Mouse (Mus musculus): Measurements from ENCODE around the gene Zzef1.
"Not testable (repeated sequence)": the region's sequence is repeated elsewhere in the genome, so short reads cannot be mapped to it uniquely, and the experiment has no call there.

Gene Zzef1

DNA sequence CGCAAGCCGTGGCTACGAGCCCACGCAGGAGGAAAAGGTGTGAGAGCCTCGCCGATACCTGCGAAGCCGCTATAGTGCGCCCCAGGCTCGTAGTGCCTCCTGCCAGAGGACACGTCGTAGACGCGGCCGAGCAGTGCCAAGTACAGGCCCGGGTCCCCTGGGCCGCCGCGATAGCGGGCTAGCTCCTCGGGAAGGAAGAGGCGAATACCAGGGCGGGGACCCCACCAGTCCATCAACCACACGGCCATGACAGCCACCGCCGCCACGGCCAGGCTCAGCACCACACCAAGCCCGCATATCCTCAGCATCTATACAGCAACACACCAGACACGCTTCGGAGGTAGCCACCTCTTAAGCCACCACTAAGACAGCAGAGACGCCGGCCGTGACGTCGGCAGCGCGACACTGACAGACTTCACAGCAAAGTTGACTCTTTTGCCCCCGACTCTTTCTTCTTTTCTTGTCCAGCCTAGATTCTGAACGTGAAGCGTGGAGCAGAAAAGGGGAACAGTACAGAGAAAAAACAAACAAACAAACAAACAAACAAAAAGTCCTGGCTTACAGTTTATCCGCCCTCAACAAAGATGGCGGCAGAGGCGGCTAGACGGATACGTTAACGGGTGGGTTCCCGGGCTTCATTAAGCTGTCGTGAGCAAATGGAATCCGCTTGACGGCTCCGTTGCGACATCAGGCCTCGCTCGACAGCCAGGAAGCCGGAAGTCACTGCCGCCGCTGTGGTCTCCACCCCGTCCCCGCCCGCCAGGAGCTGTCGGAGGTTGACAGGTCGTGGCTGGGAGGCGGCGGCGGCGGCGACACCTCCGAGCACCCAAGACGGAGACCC is at the start of gene Zzef1, which contains the start of gene Cyb5d2:
TSS of gene Zzef1 (plus strand) at position 772 of the 841 bp plus-strand sequence.
TSS of gene Cyb5d2 (minus strand) at position 688 of the 841 bp plus-strand sequence.
- peak; percentile 96 to 97 for DNase-seq

DNA sequence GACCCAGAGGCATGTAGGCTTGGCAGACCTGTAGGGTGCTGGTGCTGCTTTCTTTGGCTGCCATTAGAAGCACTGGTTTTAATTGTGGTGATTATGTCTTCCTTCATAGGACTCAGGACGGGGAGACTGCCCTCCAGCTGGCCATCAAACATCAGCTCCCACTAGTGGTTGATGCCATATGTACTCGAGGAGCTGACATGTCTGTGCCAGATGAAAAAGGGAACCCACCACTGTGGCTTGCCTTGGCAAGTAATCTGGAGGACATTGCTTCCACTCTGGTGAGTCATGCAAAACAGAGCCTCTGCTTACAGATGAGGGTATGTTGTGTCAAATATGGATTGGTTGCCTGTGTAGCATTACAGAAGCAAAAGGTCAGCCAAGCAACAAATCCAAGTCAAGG is 44.1 kb upstream of the Zzef1 start:
- DNase-seq: no peak

DNA sequence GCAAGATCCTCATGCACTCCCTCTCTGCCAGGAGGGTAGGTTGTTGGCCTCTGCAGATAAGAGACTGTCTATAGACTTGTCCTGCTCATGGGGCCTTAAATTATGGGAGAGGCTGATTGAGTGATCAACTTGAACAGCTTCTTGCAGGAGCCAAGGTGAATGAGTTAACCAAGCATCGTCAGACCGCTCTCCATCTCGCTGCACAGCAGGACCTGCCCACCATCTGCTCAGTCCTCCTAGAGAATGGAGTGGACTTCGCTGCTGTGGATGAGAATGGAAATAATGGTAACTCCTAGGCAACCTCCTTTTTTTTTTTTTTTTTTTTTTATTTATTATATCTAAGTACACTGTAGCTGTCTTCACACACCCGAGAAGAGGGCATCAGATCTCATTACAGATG is 37.7 kb upstream of the Zzef1 start:
- no peak for DNase-seq

DNA sequence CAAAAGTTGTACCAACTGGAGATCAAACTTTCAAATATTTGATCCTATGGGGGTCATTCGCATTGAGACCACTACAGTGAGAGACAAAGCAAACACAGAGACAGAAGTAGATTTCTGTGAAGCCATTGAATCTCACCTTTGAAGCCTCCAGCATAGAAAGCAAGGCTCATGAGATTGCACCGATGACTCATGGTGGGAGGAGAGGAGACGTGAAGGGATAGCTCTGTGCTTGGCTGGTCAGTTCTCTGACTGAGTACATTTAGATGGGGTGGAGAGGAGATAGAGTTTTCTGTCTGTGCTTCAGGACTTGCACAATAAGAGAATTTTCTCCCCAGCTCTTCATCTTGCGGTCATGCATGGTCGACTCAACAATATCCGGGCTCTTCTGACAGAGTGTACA is 36.4 kb upstream of the Zzef1 start:
- no peak for DNase-seq

DNA sequence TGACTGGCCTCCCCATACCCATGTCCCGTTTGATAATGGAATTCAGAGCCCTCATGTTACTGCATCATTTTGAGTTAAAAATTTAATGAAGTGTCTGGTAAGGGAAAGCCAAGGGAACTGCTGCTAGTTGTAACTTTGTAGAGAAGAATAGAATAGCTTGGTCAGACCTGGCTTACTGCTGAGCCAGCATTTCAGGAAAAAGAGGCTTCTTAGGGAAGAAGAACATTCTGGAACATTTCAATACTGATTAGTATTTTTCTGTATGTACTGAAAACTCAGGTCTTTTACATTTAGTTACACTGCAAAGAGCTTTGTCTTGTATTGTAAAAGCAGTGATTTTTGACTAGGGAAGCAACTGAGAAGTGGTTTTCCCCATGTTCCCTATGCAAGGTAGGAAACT is 35.2 kb upstream of the Zzef1 start:
- no peak for DNase-seq

DNA sequence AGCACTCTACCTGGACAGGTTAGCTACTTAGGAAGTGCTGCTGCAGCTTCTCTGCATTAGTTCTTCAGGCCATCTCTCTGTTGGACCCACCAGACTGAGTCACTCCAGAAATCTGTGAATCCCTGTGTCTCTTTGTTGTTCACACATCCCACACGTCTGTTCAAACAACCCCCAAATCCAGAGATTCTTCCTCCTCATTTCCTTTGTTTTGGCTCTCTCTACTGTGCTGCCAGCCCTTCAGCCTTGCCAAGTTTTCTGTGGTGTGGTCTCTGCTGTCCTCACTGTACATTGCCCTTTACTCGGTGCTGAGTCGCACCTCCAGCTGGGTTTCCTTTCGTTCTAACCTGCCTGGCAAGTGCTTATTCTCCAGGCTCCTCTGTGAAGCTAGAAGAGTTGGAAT is 31.8 kb upstream of the Zzef1 start:
- no peak for DNase-seq

DNA sequence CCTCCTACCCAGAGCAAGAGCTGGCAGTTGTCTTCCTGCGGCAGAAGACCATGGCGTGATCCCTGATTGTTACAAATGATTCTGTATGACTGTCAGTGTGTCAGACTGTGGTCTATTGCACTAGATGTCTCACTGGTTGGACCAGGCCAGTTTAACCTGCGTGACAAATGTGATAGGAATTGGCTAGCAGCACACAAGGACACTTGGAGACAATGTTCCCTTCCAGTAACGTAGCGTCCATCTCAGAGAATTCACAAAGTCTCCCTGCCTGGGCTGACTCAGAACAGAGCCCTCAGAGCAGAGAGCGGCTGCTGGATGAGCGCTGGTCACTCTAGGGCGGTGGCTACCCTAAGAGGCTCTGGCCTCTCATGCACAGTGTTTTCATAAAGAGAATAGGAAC is 28.3 kb upstream of the Zzef1 start:
- DNase-seq: no peak

DNA sequence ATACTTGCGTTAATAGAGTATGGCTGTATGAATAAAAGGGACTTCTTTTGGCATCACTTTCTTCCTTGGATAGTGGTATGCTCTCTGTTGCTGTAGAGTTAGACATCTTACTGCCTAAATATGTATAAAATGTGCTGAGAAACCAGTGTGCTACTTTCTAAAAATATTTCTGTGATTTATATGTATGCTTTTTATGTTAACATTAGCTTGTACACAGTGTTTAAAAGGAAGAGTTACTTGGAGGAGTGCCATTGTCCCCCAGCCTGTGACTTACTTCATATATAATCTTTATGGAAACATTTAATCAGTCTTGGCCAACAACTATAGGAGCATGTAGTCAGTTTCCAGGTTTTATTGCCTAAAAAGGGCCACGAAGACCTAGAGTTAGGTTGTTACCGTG is 27.0 kb upstream of the Zzef1 start:
- DNase-seq: no peak

DNA sequence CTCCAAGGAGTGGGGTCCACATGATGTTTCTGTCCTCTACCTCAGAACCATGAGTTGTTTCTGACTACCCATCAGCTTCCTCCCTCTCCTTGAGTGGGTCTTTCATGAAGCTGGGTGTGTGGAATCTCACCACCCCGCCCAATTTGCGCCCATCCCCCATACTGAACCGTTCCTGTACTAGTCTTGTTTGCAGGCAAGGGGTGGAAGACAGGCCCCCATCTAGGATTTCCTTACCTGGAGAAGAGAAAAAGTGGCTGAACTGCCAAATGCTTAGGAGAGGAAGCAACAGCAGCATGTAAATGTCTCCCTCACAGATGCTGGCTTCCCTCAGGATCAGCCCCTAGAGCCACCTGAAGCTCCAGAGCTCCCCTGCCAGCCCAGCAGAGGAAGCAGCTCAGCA is 25.7 kb upstream of the Zzef1 start:
- no peak for DNase-seq

DNA sequence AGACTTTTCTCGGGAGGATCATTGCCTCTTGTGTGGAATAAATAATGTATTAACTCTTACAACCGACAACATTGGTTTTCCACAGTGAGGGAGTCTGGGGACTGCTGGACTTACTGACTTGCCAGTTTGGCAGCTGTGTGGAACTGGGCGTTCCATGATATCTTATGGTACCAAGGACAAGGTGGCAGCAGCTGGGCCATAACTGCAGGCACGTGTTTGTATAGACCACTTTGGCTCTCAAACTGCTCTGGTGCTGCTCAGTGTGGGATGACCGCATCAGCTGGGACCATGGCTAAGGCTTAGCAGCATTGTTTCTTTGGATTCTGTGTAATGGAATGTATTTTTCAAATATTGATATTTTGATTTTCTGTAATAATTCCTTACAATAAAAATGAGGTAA is 25.2 kb upstream of the Zzef1 start:
- DNase-seq: no peak

DNA sequence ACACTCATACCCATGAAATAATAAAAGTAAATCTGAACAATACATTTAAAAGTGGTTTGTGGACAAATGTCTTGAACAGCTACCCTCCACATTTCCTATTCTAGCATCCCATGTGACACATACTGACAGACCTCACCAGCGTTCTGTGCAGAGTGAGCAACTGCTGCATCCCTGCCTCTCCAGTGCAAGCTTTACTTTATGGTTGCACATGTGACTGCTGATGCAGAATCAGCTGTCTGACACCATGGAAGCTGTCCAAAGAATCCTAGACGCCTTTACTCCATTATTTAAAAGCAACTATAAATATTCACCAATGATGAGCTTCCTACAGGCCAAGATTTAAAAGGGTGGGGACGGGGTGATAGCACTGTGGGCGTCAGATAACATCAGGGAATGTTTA is 24.6 kb upstream of the Zzef1 start:
- no peak for DNase-seq

DNA sequence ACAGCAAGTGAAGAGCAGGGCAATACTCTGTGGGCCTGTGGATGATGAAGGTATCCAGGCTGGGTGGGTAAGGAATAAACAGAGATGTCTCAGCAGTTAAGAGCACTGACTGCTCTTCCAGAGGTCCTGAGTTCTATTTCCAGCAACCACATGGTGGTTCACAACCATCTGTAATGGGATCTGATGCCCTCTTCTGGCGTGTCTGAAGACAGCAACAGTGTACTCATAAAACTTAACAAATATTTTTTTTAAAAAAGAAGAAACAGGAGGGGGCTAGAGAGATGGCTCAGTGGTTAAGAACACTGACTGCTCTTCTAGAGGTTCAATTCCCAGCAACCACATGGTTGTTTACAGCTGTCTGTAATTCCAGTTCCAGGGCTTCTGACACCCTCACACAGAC is 23.4 kb upstream of the Zzef1 start:
- not testable (repeated sequence) for DNase-seq

DNA sequence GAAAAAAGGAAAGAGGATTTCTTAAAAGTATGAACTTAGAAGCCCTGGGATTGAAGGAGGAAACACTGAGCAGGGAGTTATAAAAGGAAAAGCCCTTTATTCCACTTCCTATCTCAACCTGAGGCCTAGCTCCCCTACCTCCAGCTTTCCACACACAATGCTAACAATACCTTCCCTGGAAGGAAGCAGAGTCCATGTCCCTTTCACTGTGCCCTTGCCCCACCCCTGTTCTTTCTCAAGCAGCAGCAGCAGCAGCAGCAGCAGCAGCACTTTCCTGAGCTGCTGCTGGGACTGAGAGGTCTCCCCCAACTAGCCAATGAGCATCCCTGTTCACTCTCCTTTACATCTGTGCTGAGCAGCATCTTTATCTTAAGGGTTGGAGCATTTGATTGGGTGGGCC is 17.1 kb upstream of the Zzef1 start:
- no peak for DNase-seq

DNA sequence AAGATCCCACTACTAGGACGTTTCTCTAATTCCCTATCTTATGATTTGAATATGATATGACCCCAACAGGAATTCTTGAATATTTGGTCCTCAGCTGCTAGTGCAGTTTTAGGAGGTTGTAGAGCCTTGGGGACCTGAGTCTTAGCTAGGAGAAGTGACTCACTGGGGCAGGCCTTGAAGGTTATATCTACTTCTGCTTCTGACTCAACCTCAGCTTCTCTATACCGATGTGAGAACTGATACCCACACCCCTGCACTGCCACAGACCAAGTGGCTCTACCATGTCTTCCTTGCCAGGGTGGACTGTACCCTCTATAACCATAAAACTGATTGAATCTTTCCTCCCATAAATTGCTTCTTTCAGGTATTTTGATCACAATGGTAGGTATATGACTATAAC is 13.9 kb upstream of the Zzef1 start:
- no peak for DNase-seq

DNA sequence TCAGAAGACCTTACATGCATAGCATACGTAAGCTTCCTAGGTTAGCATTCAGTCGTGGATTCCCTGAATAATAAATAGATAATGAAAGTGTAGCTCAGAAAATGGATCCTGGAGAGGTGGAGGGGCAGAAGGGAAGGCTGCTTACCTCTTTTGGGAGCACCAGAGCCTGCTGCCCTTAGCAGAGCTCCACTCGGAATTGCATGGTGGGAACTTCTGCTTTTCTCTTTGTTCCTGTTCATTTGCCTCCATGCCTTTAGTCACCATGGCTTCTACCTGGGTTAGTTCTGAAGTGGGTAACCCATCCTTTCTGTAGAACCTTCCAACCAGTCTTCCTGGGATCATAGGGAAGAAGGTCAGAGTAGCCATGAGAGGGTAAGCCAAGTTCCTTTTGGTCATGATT is 13.5 kb upstream of the Zzef1 start:
- no peak for DNase-seq

DNA sequence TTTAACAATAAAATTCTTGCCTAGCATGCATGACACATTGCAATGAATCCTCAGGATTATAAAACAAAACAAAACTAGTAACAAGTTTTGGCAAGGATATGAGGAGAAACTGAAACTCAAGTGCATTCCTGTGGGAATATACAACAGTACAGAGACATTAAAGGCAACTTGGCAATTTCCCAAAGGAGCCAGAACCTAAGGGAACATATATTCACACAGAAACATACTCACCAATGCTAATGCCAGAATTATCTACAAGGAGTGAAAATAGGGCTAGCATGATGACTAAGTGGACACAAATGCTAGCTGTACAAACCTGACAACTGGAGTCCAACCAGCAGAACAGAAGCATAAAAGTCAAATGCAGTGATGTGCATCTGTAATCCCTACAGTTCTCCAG is 4.0 kb upstream of the Zzef1 start:
- no peak for DNase-seq

DNA sequence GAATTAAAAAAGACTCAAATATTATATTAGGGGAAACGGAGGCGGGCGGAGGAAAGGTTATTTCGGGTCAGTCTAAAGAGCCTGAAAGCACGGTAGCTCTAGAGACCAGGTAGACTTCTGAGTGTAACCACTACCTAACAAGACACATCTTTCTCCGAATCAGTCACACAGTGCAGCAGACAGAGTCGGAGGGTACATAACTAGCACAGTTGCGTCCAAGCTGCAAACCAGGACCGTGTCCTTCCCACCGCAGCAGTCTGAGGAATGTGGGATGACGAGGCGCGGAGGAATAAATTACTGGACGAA is 924 bp upstream of the Zzef1 start:
- DNase-seq: no peak

DNA sequence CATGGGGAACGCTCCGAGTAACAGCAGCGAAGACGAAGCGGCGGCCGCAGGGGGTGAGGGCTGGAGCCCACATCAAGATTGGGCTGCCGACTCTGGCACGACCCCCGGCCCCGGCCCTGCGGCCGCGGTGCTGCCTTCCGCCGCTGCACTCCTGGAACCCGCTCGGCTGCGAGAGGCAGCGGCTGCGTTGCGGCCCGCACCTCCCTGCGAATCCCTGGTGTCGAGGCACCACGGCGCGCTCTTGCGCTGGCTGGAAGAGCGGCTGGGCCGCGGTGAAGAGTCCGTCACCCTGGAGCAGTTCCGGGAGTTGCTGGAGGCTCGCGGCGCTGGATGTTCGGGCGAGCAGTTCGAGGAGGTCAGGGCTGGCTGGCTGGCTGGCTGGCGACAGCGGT is 266 bp downstream of the Zzef1 start:
- no peak for DNase-seq

DNA sequence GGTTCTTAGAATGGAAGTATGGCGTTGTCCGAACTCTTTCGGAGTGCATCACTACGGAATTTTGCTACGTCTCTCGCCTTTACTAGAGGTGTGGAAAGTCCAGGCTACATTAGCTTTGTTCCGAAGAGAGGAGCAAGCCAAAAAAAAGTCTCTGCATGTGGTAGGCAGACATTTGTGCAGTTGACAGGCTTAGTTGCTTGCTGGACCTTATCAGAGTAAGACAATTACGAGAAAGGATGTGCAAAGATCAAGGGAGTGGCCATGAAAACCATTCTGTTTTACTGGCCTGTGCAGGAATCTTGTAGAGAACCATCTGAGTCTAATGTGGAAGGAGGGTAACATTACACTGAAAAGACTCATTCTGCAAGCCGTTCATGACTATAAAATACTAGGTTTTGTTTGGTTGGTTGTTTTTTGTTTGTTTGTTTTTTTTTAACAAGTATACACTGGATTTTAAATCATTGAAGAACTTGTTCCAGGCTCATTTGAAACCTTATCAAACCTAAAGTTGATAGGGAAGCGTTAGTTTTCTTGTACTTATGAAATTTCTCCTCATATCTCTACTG is 830 bp downstream of the Zzef1 start:
- no peak for DNase-seq

DNA sequence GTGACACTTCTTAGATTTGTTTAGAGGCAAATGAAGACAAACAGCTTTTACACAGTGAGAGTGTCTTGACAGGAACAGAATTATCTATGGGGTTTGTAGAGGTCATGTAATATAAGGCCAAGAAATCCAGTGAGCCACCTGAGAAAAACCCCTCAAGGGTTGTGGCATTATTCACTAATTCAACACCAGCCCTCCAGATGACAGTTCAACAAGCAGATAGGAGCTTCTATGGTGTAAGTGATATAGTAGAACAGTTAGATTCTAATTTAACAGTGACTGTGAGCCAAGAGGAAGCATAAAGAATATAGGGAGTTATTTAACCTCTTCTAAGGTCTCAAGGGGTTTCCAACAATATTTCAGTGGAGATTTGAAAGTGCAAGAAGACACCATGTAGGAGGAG is 2.1 kb downstream of the Zzef1 start:
- no peak for DNase-seq

DNA sequence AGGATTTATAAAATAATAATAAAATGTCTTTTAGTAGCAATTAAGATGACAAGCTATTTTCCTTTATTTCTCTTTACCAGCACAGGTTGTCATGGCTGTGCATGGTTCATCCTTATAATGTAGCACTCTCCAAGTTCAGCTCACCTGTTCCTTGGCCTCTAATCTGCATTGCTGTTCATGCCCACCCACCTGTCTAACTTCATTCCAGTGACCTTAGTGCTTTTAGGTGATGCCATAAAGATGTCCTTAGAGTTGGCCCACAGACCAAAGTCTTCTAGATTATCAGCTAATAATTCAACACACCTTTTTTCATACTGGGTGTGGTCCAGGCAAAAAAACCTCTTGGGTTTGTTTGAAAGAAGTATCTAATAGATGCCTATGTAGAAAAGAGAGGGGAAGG is 5.2 kb downstream of the Zzef1 start:
- DNase-seq: no peak

DNA sequence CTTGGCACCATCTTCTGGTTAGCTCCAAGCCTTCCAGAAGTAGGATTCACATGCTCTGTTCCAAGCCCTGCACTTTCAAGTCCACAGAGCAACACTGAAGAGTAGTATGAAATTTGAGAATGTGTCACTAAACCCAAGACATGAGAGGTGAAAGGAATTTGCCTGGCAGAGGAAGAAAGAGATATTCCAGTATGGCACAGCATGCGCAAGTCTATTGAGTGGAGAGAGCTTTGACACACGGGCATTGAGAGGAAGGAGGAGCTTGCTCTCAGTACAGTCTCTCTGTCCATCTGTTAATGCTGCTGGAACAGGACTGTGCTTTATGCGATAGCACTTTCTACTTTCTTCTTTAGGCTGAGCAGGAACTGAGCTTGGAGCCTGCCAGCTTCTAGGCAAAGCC is 7.0 kb downstream of the Zzef1 start:
- no peak for DNase-seq

DNA sequence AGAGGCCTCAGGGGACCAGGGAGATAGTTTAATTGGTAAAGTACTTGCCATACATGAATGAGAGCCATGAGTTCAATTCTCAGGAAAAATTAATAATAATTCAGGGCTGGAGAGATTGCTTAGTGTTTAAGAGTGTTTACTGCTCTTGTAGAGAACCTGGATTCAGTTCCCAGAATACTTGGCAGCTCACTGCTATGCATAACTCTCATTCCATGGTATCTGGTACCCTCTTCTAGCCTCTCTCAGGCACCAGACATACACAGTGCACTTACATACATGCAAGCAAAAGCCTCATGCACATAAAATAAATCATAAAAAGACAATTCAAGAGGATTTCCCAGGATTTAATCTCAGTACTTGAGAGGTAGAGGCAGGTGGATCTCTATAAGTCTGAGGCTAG is 8.6 kb downstream of the Zzef1 start:
- DNase-seq: no peak

DNA sequence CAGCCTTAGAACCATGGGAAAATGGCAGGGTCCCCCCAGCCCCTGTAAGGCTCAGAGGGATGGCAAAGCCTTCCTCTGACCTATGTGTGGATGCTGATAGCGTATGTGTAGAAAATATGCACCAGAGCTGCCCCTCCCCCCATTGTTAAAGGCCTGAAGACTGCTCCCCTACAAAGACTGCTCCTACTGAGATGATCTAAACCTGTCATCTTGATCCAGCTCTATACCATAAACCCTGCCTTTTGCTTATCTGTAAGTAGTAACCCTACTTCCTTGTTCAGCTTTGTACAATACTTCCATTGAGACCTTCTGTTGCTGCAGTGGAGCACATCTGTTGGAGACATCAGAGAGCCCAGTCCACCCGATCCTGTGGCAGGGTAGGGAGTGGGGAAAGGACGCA is 9.2 kb downstream of the Zzef1 start:
- no peak for DNase-seq

DNA sequence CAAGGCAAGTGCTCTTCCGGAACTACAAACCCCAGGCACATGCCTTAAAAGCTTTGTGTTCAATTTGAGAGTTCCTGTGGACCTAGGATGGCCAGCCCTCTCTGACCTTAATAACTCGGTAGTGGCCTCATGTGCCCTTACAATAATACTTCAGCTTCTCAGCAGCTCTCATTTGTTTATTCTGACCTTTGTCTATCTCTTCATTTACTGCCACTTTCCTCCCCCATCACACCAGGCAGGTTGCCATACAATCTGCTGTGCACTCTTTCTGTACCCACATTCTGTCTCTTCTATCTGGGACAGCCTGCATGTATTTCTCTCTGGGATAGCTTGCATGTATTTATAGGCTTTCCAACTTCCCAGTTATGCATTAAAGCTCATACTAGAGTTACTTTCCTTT is 10.5 kb downstream of the Zzef1 start:
- DNase-seq: peak in 1 of 2 experiments; percentile 12
